Mouse (Mus musculus) left cerebral cortex, adult 11 months (tissue): ENCODE measurements at regions not wholly inside any gene's neighbourhood (a gene's known extent, or its start where the extent isn't known, plus 50 kb on each side); places are given as distances from the start of the nearest gene placed in this dataset.

ENCODE experiments used
- DNase-seq: peaks from one replicate; pipeline ENCODE4 v3.0.0; 2022; ENCODE audit warnings: low spot score

- DNase-seq, result no peak
These were observed 155.3 kb downstream of the Tox3 start for GRCm38 (mm10) chr8:90192856-90193255.

- no peak for DNase-seq
These were observed 165.3 kb downstream of the Tox3 start for GRCm38 (mm10) chr8:90182807-90183206.

- no peak for DNase-seq
These were observed 171.4 kb downstream of the Tox3 start for GRCm38 (mm10) chr8:90176771-90177170.

- DNase-seq, result no peak
These were observed 171.8 kb downstream of the Tox3 start for GRCm38 (mm10) chr8:90176335-90176734.

- no peak for DNase-seq
These were observed 181.5 kb downstream of the Tox3 start for GRCm38 (mm10) chr8:90166639-90167038.

- DNase-seq, result no peak
These were observed 196.7 kb downstream of the Tox3 start for GRCm38 (mm10) chr8:90151477-90151876.

- no peak for DNase-seq
These were observed 198.2 kb downstream of the Tox3 start for GRCm38 (mm10) chr8:90149903-90150302.

GRCm38 (mm10) chr8:90134626-90135025, 213.5 kb downstream of the Tox3 start:
- DNase-seq, result no peak

- no peak for DNase-seq
These were observed 217.4 kb downstream of the Tox3 start for GRCm38 (mm10) chr8:90130704-90131267.

- DNase-seq, result no peak
These were observed 222.7 kb downstream of the Tox3 start for GRCm38 (mm10) chr8:90125426-90125825.

GRCm38 (mm10) chr8:90123101-90123500, 225.0 kb downstream of the Tox3 start:
- DNase-seq, result no peak

- no peak for DNase-seq
These were observed 226.2 kb downstream of the Tox3 start for GRCm38 (mm10) chr8:90121935-90122334.

GRCm38 (mm10) chr8:90121017-90121416, 227.1 kb downstream of the Tox3 start:
- no peak for DNase-seq

- DNase-seq, result peak; percentile 24
These were observed 232.7 kb downstream of the Tox3 start for GRCm38 (mm10) chr8:90115436-90115835.

- no peak for DNase-seq
These were observed 247.6 kb downstream of the Tox3 start for GRCm38 (mm10) chr8:90100509-90100908.

- no peak for DNase-seq
These were observed 265.5 kb downstream of the Tox3 start for GRCm38 (mm10) chr8:90082630-90083029.

- DNase-seq, result no peak
These were observed 271.8 kb downstream of the Tox3 start for GRCm38 (mm10) chr8:90076381-90076780.

GRCm38 (mm10) chr8:90075796-90076195, 272.3 kb downstream of the Tox3 start:
- DNase-seq, result no peak

- DNase-seq, result no peak
These were observed 278.1 kb downstream of the Tox3 start for GRCm38 (mm10) chr8:90070006-90070405.

GRCm38 (mm10) chr8:90069411-90069993, 278.6 kb downstream of the Tox3 start:
- DNase-seq, result no peak

GRCm38 (mm10) chr8:90068441-90068840, 279.7 kb downstream of the Tox3 start:
- no peak for DNase-seq

GRCm38 (mm10) chr8:90064381-90064780, 283.8 kb downstream of the Tox3 start:
- DNase-seq, result no peak

GRCm38 (mm10) chr8:90063291-90063690, 284.9 kb downstream of the Tox3 start:
- no peak for DNase-seq

- DNase-seq, result no peak
These were observed 289.4 kb downstream of the Tox3 start for GRCm38 (mm10) chr8:90058631-90059166.
